Mouse (Mus musculus): ENCODE results near the gene Adora2a.
"Not testable (repeated sequence)": the region's sequence is repeated elsewhere in the genome, so short reads cannot be mapped to it uniquely, and the experiment has no call there.

The Adora2a gene

DNA sequence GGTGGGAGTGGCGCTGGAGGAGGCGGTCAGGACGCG, at the start of gene Adora2a:
Gene Adora2a, plus strand, starts transcription at position 6 of the 36 bp plus-strand sequence.
- DNase-seq (ENCODE audit: low spot score) = no peak

DNA sequence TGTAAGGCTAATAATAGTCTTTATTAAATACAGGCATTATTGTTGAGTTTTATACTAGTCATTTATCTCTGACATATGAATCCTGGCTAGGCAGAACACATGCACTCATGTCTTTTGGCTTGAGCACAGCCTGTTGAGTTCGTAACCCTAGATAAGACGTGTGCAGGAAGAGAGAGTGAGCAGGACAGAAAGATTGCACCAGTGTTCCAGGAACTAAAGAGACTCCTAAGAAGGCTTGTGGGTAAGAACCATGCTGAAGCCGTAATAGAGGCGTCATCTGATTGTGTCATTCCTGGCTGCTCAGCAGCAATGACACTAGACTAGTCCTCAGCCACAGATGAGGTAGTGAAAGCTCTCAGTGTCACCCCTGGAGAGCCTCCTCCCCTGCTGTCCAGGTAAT, 43.7 kb upstream of the Adora2a start:
- no peak for DNase-seq (ENCODE audit: low spot score)

DNA sequence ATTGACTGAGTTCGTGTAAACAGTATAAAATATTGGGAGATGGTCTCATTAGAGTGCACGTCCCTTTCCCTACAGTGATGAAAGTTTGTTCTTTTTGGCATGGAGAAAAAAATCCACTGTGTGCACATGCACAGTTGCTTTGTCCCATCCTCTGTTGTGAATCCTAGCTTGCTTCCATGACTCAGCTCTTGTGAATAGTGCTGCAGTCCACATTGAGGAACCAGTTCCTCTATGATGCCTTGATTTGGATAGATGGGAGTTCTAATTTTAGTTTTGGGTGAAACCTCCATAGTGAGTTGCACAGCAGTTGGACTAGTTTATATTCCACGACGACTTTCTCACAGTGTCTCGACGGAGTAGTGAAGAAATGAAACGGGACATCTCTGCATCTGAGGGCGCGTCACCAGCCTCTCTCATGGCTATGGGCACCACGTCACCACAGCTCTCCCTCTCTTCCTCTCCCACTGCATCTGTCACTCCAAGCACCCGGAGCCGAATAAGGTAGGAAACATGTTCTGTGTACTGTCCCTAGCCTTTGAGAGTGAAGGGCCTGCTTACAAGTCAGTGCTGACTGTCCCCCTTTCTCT, 40.2 kb upstream of the Adora2a start:
- no peak for DNase-seq (ENCODE audit: low spot score)

DNA sequence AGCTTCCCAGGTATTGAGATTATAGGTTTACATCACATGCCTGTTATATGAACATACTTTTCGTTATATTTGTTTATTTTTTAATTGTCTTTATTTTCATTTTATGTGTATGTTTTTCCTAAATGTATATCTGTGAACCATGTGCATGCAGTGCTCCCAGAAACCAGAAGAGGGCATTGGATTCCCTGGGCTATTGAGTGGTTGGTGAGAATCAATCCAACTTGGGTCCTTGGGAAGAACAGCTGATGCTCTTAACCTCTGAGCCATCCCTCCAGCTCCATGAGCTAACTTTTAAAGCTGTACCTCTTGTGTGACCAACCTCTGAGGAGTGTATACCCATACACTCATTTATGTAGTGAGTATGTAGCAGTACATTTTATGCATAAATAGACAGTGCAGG, 39.2 kb upstream of the Adora2a start:
- DNase-seq (ENCODE audit: low spot score) = no peak

DNA sequence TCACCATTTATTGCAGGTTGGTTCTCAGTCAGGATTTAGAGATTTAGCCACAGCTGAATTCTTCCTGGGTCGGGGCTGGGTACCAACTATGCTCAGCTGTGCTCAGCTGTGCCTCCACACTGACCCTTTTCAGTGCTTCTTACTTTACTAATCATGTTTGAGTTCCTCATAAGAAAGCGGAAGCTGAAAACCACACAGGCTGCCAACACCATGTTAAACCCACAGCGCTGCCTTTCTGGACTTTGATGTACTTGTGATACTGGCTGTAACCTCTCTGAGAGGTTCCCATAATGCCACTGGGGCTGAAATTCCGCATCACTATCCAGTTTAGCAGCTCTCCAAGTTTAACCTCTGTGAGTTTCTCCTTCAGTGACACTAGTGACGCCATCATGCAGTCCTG, 34.0 kb upstream of the Adora2a start:
- no peak for DNase-seq (ENCODE audit: low spot score)

DNA sequence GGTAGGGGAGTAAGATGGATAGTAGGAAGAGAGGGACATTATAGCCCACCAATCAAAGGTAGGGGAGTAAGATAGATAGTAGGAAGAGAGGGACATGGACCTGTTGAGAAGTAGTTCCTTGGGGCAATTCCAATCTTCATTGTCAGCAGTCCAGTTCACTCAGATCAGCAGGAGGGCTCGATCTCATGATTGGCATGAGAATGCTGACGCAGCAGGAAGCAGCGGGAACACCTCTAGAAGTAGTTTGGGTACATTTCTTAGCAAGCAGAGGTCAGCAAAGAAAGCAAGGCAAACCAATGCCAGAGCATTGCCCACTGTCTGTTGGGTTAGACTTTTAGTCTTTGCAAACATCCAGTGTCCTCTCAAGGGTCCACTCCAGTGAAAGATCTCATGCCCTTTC, 32.9 kb upstream of the Adora2a start:
- DNase-seq (ENCODE audit: low spot score) = no peak

DNA sequence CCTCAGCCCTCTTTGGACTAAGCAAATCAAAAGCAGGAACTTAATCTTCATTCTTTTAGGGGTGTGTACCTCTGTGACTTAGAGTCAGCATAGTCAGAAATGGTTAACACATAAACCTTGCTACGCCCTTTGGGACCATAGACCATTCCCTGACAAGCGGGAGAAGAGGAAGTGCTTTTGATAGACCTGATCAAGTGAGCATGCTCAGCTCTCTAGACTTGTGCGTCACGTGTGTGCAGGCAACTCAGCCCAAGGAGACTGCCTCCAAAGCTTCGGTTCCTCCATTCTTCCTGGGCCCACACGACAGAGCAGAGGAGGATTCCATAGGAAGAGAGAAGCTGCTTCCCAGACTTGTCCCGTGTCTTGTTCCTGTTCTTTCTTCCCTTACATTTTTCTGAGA, 28.1 kb upstream of the Adora2a start:
- no peak for DNase-seq (ENCODE audit: low spot score)

DNA sequence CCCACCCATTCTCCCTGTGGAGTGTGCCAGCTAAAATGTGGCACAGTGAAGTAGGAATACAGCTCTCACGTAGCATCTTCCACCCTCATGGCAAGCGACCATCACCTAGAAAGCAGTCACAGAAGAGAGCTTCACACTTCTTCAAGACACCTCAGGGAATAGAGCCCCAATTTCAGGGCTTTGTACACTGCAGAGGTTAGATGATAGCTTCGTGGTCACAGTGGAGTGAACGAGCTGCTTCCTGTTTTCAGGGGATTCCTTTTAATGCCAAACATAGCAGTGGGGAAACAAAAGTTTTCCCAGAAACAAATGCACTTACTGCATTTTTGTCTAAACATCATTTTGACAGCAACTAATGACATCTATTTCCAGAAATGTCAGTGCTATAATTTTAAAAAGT, 27.3 kb upstream of the Adora2a start:
- DNase-seq (ENCODE audit: low spot score) = no peak

DNA sequence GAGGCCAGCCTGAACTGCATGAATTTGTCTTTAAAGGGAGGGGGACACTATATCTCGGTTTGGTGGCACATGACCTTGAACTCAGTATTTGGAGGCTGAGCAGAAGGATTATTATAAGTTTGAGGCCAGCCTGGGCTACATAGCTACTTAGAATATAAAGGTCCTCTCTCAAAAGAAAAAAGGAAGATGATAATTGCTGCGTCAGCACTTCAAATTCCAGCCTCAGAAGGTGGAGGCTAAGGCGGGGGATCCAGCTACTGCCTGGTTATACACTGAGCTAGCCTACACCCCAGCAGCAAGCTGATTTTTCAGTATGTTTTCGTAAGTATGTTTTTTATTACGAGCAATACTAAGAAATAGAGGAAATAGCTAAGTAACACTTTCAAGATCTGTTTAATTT, 26.0 kb upstream of the Adora2a start:
- no peak for DNase-seq (ENCODE audit: low spot score)

DNA sequence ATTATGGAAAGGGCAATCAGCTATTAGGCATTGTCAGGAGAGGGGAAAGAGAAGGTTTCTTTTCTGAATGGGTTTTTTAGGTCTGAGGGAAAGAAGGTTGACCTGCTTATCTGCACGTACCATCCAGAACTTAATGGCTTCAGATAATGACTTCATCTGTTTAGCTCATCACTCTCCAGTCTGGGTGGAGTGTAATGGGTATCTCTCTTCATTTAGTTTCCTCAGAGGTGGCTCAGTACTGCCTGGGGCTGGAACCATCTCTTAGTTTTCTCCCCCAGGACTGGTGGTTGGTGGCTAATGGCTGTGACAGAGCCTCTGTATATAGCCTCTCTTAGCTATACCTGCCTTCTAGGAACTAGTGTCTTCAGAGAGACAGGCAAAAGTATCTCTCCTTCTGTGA, 25.3 kb upstream of the Adora2a start:
- DNase-seq (ENCODE audit: low spot score) = no peak

DNA sequence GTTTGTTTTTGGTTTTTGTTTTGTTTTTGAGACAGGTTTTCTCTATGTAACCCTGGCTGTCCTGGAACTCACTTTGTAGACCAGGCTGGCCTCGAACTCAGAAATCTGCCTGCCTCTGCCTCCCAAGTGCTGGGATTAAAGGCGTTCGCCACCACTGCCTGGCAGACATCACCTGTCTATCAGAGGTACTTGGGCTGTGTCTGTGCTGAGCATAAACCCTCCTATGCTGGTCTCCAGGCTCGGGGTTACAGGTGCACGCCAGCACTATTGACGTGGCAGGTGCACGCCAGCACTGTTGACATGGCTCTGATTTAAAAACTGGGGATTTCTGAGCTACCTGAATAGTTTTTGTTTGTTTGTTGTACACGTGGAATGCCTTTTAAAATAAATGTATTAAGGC, 24.5 kb upstream of the Adora2a start:
- DNase-seq (ENCODE audit: low spot score) = not testable (repeated sequence)

DNA sequence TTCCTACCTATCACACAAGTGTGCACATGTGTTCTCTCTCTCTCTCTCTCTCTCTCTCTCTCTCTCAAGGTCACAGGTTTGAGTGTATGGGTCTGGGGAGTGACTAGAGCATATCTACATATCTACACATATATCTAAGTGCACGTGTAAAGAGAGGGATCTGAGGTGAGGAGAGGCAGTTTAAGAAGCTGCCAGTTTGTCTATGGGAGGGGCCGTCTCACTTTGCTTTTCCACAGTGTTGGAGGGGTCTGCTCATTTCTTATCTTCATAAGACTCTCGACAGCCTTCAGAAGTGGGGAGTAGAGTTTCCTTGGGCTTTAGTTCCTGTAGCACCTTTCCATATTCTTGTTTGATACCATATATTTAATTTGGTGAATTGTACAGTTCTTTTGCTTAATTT, 23.4 kb upstream of the Adora2a start:
- DNase-seq (ENCODE audit: low spot score) = no peak

DNA sequence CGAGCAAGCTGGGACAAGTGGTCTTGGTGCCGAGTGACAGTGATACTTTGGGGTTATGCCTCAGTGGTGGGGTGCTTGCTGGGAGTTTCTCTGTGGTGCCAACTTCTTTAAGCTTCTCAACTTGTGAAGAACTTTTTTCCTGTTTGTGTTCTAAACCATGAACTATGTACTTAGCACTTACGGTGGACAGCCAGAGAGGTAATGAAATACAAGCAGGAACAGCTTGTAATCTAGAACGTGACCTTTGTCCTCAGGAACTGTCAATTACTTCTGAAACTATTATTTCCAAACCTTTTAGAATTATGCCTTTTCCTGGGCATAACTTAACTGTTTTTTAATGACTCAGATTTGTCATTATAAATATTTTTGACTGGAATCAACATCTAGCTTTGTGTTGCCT, 22.3 kb upstream of the Adora2a start:
- DNase-seq (ENCODE audit: low spot score) = no peak

DNA sequence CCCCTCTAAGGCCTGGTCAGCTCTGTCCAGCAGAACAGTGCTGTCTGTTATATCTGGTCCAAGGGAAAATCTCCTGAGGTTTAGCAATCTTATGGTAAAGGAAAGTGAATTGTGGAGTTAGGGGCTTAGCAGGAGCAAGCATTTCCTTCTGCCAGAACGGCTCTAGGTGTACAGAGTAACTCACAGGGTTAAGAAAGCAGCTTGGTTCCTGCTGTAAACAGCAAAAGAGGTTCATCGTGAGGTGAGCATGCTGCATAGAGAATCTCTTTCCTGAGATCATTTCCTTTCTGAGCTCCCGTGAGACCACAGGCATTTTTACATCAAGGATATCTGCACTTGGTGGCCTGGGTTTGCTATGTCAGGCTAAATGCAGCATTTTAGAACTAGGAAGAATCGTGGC, 21.8 kb upstream of the Adora2a start:
- no peak for DNase-seq (ENCODE audit: low spot score)

DNA sequence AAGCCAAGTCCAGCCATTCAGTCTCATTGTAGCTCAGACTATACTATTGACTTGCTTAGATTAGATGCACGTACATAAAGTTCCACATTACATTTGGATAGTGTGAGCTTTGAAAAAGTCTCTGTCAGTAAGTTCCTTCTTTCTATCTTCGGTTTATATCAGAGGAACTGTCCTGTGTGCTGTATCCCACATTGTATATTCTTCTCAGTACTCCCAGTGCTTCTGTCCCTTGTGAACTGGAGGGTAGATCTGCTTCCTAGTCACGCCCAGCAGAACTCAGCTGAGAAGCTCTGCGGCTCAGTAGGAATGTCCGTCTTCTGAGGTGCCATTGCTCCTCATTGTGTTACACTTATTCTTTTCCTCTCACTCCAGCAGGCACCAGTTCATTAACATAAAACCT, 18.1 kb upstream of the Adora2a start:
- DNase-seq (ENCODE audit: low spot score) = no peak

DNA sequence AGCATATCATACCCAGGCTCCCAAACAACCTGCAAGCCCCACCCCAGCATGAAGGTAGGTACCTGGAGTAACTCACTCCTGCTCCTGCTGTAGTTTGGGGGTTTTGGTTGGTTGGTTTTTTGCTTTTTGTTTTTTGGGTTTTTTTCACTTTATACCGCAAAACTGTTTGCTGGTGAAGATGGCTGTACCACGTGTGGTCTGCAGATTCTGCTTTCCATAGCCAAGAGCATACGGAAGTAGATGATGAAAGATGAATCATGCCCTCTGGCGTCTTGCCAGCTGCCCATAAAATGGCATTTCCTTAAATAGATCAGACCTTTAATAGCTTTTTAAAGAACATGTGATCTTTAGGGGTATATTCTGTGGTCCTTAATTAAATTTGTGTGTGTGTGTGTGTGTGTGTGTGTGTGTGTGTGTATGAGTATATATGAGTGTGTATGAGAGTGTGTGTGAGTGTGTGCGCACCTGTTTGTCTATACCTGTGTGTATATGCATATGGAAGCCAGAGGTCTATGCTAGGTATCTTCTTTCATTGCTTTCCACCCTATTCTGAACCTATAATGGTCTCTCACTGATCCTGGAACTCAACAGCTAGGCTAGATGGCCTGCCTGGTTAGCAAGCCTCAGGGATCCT, 16.8 kb upstream of the Adora2a start:
- DNase-seq (ENCODE audit: low spot score) = no peak

DNA sequence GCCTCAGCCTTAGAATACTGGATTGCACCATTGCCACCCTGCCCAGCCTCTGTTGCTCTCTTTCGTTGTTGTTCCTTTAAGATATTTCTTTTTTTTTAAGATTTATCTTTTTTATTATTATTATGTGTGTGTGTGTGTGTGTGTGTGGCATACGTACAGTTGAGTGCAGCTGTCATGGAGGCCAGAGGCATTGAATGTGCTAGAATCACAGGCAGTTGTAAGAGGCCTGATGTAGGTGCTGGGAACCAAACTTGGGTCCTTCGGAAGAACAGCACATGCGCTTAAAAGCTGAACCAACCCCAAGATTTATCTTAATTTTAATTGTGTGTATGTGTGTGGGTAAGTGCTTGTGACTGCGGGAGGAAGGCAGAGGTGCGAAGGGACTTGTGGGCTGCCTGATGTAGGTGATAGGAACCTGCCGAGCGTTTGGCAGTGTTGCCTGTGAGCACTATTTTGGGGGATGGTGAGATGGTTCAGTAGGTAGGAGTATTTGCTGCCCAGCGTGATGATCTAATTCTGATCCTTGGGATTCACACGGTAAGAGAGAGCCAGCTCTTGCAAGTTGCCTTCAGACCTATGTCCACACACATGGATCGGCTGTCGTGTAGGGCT, 15.4 kb upstream of the Adora2a start:
- no peak for DNase-seq (ENCODE audit: low spot score)

DNA sequence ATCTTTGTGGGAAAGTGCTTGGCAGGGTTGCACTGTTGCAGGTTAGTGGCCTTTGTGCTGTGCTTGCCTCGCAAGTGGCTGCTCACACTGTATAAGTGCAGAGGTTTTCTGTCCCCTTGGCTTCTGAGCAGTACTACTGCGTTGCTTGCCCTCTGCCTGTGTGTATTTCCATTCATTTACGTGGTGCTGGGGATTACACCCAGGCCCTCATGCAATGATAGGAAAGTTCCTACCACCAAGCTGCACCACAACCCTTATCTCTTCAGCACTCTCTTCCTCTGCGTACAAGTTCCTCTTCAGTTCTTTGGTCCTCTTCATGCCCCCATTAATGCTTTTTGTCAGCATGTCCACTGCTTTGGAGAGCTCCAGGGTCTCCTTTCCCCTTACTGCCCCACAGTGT, 14.7 kb upstream of the Adora2a start:
- DNase-seq (ENCODE audit: low spot score) = no peak

DNA sequence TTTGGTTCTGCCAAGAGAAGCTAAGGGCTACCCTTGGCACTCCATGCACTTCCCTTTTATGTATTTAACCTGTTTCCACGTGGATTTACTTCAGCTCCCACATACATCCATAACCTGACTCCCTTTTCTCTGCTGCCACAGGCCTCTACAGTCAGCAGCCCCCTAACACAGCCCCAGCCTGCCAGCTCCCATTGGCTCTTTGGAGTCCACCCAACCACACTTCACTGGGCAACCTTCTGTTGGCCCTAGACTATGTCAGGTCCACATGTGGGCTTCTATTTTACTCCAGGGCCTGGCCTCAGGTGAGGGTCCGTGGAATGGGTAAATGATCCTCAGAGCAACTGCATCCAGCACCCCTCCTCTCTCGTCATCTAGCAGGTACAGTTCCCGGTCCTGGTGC, 14.1 kb upstream of the Adora2a start:
- no peak for DNase-seq (ENCODE audit: low spot score)

DNA sequence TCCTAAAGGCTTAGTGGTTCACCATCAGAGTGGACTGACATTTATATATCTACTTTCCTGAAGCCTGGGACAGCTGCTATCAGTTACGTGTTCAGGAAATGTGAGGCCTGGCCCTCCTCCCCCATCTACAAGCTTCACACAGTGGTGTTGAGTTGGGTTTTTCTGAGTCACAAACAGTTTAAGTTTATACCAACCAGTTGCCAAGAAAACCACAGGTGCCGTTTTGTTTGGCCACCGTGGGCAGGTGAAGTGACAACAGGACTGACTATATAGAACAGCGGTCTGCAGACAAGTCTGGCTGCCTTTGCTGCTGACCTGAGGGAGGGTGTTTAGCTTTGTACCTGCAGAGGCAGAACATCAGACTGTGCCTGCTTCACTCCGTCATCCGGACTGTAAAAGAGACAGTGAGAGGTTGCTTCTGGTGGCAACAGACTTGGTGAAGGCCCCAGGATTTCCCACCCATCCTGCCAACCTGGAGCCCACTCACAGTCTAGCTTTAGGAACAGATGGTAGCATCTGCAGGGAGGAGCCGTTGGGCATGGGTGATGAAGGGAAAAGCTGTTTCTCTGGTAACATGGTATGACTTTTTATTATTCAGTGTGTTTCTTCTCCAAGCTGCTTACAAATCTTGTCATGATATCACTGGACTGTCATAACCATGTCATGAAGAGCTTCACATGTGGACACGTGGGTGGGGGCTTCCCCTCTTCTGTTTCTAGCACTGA, 13.2 kb upstream of the Adora2a start:
- peak; percentile 62 for DNase-seq (ENCODE audit: low spot score)

DNA sequence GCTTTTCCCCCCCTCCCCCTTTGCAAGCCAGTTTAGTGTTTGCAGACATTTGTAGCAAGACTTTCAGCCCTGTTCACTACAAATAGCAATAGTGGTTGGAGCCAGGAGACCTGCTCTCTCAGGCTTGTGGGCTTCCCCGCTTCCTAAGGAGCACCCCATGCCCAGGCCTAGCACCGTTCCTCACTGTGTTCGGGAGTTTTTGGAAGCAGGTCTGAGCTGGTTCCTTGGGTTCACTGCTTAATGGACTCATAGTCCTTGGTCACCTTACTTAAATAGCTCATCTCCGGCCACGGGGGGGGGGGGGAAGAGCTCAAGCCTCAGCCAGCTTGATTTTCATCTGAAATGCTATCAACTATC, 12.7 kb upstream of the Adora2a start:
- DNase-seq (ENCODE audit: low spot score) = no peak

DNA sequence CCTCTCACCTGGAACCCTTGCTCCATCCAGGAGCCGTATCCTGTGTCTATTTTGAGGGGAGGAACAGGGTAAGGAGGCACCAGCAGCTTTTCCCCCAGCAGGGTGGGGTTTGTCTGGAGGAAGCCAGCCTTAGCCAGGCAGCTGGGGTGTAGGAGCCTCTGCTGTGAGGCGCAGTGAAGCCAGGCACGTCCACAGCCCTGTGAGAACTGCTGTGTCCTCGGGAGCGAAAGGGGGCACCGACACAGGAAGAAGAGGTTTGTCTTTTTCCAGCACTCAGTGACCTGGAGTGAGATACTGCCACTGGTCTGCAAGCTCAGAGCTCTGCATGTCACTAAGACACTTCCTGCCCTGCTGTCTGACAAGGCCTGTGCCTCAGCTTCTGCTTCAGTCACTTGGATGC, 12.3 kb upstream of the Adora2a start:
- DNase-seq (ENCODE audit: low spot score) = no peak

DNA sequence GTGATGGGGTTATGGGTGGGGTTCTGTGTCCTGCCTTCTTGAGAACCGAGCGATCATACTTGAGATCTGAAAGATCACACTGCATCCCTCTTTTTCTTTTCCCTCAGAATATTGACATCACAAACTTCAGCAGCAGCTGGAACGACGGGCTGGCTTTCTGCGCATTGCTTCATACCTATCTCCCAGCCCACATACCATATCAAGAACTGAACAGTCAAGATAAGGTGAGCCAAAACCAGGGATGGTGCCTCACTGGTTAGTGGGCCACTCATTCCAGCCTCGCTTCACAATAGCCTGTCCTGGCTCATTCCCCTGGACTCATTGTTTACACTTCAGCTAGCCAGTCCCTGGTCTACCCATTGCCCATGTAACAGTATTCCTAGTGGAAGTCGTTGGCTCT, 9.5 kb upstream of the Adora2a start:
- DNase-seq (ENCODE audit: low spot score) = no peak

DNA sequence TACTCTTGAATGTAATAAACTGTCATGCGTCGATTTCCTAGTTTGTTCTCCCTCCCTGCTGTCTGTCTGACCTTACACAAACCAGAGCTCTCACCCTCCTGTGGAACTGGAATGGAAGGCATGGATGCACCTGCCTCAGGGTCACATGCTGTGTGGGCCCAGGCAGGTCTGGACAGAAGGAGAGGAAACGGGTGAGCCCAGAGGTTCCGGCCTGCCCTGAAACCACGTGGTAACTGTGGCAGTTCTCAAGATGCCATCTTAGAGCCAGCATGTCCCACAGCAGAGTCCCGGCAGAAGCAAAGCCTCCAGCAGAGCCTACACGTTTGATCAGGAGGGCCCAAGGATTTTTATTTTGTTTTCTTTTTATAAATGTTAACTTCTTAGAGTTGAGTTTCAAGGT, 4.3 kb upstream of the Adora2a start:
- no peak for DNase-seq (ENCODE audit: low spot score)

All from left cerebral cortex, adult 11 months (tissue).